Mouse (Mus musculus): ENCODE results near the gene Umps.

The Umps gene

GRCm38 (mm10) chr16:33927263-33927824 is 39.5 kb downstream of the Umps start:
- peak; percentile 46 to 81 for DNase-seq

DNA sequence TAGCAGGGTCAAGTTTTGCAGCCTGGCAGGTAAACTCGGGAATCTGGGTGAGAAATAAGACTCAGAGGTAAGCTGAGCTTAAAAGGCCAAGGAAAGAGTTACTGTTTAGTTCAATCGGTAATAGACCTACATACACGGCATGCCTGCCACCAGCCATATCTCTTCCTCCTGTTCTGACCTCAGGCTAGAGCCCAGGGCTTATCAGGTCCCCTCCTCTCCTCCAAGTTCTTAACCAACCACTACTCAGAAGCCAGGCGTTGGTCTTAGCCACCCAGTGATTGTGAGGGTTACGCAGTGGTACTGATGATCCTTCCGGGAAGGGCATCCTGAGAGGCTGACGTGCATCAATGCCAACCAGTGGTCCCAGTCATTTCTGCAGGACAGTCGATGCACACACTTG is 43.1 kb downstream of the Umps start:
- DNase-seq: no peak

- DNase-seq: no peak
These were observed 43.9 kb downstream of the Umps start for GRCm38 (mm10) chr16:33923001-33923316.

DNA sequence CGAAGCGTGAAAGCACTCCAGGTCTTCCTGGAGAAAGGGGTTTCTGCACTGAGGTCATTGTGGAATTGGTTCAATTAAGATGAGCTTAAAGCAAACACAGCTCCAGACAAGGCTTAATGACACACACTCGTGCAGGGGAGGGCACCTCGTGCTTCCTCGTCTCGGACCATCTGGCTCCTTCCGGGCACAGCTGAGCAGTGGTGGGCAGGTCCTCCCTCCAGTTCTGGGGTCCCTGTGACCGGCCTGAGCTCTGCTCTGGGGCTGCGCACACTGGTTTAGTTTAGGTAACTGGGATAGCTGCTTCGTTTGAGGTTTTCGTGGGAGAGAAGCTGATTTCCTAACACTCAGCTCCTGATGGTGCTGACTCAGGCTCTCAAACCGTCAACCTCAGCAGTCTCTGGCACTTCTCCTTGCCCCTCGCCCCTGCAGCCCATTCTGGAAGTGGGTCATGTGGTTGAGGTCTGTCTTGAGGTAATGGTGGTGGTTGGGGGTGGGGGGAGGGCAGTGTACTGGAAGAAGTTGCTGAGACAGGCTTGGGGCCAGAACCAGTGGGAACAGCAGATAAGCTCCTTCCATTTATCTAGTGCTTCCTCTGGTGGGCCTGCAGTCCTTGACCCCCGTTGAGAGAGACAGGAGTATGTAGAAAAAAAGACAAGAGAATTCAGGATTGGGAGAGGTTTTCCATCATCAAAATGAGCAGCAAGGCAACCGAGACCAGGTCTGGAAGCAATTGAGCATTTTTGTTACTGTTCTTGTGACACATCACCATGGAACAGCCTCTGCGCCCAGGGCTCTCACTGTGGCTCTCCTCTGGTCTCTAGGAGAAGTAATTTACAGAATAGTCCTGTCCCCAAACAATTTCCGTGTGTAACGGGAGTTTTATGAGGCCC is 44.5 kb downstream of the Umps start:
- DNase-seq: peak; percentile 56 to 72

DNA sequence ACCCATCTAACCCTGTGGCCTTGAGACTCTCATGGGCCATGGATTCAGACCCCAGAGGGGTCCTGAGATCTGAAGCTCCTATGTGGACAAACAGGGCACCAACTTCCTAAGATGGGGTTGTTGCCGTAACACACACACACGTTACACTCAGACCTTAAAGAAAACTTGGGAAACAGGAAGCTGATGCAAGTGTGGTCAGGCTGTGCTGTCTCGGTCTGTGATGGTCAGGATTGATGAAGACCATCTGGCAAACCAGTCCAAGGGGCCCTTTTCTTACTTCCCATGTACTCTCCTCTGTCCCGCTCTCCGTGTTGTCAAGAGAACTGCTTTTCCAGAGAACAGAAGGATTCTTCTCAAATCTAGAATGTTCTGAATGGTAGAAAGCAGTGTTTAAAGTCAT is 45.3 kb downstream of the Umps start:
- DNase-seq: no peak

- DNase-seq: no peak
These were observed 48.9 kb downstream of the Umps start for GRCm38 (mm10) chr16:33917926-33918325.

- DNase-seq: peak; percentile 38 to 47
These were observed 49.4 kb downstream of the Umps start for GRCm38 (mm10) chr16:33917390-33917789.

DNA sequence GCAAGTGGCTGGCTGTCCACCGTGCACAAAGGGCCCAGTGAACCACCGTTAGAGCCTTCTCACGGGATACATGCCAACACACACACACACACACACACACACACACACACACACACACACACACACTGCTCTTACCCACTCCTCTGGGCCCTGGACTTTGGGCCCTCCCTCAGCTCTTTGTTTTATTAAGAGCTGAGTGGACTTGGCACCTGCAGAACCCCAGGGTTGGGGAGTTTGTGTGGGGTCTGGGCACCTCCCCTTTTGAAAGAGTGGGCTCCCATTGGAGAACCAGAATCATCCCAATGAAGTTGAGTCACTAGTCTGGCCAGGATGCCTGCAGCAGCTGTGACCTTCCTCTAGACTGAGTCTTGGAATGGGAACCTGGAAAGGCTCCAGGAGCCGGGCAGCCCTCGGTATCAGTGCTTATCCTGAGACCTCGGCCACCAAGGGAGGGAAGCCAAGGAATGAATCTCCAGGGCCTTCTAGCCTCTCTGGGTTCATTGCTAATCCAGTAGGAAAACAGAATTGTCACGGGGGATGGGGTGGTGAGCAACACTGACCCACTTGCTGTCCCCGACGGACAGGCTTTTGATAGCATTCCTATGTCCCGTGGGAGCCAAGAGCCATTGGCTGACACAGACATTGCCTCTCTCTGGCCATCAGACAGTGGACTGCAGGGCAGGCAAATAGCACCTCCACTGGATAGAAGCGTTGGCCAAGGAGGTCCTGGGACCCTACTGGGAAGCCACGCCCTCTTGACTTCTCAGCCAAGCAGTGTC is 50.2 kb downstream of the Umps start:
- peak; percentile 89 to 90 for DNase-seq

DNA sequence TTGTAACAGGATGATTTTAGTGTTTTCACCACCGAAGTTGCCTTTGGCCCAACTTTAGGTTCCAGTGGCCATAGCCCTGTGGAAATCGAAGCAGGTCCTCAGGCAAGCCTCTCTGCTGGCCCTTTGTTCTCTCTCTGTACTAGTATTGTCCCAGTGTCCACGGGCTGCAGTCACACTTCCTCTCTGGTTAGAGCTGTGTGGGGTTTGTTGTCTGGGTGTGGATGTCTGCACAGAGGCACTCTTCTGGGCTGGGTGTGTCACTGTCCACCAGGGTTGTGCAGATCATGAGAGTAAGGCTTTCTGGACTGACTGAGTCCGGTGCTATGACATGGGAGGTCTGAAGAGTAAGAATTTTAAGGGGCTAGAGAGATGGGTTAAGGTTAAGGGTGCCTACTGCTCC is 51.8 kb downstream of the Umps start:
- no peak for DNase-seq

DNA sequence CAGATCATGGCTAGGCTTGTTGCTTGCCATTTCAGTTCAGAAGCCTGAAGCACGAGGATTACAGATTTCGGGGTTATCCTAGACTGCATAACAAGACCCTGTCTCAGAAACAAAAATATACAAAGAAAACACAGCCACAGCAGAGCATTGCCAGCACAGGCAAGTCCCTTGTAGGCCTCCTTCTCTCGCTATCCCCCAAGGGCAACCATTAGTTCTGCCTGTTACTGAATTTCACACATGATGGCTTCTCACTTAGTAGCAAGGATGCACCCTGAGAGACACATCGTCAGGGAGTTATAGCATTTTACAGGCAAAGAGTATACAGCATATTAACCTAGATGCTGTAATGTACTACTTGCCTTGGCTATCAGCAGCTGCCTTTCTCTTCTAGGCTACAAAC is 58.6 kb downstream of the Umps start:
- DNase-seq: no peak
